Mouse (Mus musculus) limb, embryonic 15.5 days (tissue): ENCODE measurements around the gene Mixl1. TPM values are rescaled to one million over a fixed set of nuclear protein-coding genes. Genes with fewer than 3 reads are reported as not detected.

ENCODE experiments used
- ATAC-seq: fragments of 200-750 bp; cut with Nextera tagmentation; 2 replicates; pipeline ENCODE4 v1.8.0; 2017; ENCODE audit warnings: low read depth, moderate TSS enrichment; ENCODE audit not compliant: insufficient number of reproducible peaks, low FRiP score, low TSS enrichment
- H3K27ac ChIP-seq: fragments of 300-500 bp; sonication (generic); 2 replicates; pipeline ENCODE4 v1.5.1; 2015; ENCODE audit warnings: moderate library complexity, mild to moderate bottlenecking, inconsistent platforms
- H3K27me3 ChIP-seq: fragments of 300-500 bp; sonication (generic); 2 replicates; pipeline ENCODE4 v1.6.1; 2015; ENCODE audit warnings: inconsistent platforms
- H3K36me3 ChIP-seq: fragments of 300-500 bp; sonication (generic); 2 replicates; pipeline ENCODE4 v1.6.1; 2015; ENCODE audit warnings: inconsistent platforms
- H3K4me1 ChIP-seq: fragments of 300-500 bp; sonication (generic); 2 replicates; pipeline ENCODE4 v1.6.1; 2015; ENCODE audit warnings: inconsistent platforms
- H3K4me2 ChIP-seq: fragments of 300-500 bp; sonication (generic); 2 replicates; pipeline ENCODE4 v1.6.1; 2015; ENCODE audit warnings: mild to moderate bottlenecking, inconsistent platforms
- H3K4me3 ChIP-seq: fragments of 300-500 bp; sonication (generic); 2 replicates; pipeline ENCODE4 v1.5.1; 2015; ENCODE audit warnings: mild to moderate bottlenecking, inconsistent platforms
- H3K9ac ChIP-seq: fragments of 300-500 bp; sonication (generic); 2 replicates; pipeline ENCODE4 v1.6.1; 2015; ENCODE audit warnings: inconsistent platforms
- H3K9me3 ChIP-seq: fragments of 300-500 bp; sonication (generic); 2 replicates; pipeline ENCODE4 v1.6.1; 2016; ENCODE audit warnings: inconsistent platforms
- WGBS: fragments of 180-500 bp; shearing (Covaris S2); methylation state at CpG from one replicate; pipeline ENCODE4 v1.1.7; 2015; 5-methylcytosine and 5-hydroxymethylcytosine counted together
- polyA plus RNA-seq: library from polyadenylated mRNA; unstranded; fragments of >200 nt; fragmentation: Nextera tagmentation; extraction: Ambion mirVana; gene quantifications from 2 replicates; pipeline ENCODE4 v1.2.1, GENCODE M21; 2015

The Mixl1 gene
- polyA plus RNA-seq, result 0.17 and 0.22 TPM in 2 replicates

DNA sequence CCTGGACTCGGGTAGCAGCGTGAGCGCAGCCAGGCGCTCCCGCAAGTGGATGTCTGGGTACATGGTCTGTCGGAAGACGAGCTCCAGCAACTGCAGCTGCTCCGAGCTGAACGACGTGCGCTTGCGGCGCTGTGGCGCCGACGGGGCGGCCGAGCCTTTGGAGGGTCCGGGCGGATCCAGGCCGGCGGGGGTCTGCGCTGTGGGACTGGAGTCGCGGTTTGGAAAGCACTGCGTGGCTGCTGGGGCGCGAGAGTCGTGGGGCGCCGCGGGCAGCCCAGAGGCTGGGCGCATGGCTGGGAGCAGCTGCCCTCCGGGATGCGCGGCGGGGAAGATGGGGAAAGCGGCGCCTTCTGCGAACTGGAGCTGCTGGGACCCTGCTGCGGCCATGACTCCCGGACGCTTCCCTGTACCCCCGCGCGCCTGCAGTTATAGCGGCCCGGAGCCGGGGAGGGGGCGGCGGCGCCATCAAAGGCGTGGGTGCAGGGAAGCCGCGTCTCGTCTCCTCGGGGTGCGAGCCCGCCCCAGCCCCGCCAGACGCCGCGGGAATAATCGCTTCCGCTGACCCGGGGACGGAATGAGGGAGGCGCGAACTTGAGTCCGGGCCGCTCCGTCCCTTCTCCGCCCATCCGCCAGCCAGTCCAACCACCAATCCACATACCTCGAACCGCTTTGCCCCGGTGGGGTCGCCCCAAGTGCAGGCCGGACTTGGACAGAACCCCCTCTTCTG lies at the start of gene Mixl1:
Gene Mixl1, minus strand, starts transcription at position 409 of the 727 bp plus-strand sequence.
- WGBS, result under 1% methylated on average over 79 of the region's 79 CpGs
- ATAC-seq, result no peak
- Histone ChIP-seq H3K4me3 (peak within 1 kb of the TSS; percentile 47), H3K9me3 (no peaks in the 10 kb centered on the region), H3K9ac (peak within 1 kb of the TSS; percentile 37; the same call in 1 of the 2 replicates), H3K36me3 (peaks cover 9% of the 10 kb centered on the region; the same call in 1 of the 2 replicates), H3K4me1 (peaks cover 10% of the 10 kb centered on the region), H3K4me2 (peak within 1 kb of the TSS; percentile 82), H3K27me3 (peaks cover 46% of the 10 kb centered on the region), H3K27ac (no peak within 1 kb of the TSS)

DNA sequence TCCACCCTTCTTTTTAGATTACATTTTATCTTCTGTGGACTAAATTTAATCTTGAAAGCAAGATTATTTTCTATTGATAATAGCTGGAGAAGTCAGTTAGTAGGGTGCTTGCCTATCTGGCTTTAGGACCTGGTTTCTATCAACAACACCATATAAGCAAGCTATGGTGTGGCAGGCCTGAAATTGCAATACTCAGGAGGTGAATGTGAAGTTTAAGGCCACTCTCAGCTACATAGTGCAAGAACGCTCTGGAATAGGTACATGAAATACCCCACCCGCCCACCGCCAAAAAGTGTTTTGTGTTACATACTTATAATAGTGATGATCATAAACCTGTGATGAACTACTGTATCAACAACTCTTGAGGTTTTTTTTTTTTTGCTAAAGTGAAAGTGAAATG lies 32.4 kb upstream of the Mixl1 start:
- peaks cover 22% of the 10 kb centered on the region for H3K4me1 ChIP-seq
- WGBS, result 86% methylated on average over 3 of the region's 3 CpGs
- no peak overlapping the region for H3K4me2 ChIP-seq
- no peaks in the 10 kb centered on the region for H3K27me3 ChIP-seq
- H3K36me3 ChIP-seq, result peaks cover under 1% of the 10 kb centered on the region
- no peak overlapping the region for H3K9ac ChIP-seq
- no peak for ATAC-seq
- no peak overlapping the region for H3K4me3 ChIP-seq
- no peaks in the 10 kb centered on the region for H3K9me3 ChIP-seq
- no peak overlapping the region for H3K27ac ChIP-seq

DNA sequence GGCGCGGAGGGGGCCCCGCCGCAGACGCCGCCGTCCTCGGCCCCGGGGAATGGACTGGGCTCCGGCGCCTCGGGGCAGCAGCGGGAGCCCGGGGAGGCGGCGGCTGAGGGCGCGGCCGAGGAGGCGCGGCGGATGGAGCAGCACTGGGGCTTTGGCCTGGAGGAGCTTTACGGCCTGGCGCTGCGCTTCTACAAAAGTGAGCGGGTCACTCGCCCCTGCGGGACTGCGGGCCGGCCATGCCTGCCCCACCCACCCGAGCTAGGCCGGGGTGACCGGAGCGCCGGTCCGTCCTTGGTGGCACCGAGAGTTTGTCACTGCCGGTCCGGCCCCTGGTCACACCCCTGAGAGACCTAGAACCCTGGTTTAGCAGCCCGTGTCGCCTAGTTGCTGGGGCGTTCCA lies 29.3 kb upstream of the Mixl1 start:
- under 1% methylated on average over 42 of the region's 42 CpGs for WGBS
- peak; percentile 59; the same call in 1 of the 2 replicates for ATAC-seq
- Histone ChIP-seq H3K27me3 (no peaks in the 10 kb centered on the region), H3K4me2 (peak overlapping the region; percentile 52), H3K9me3 (no peaks in the 10 kb centered on the region), H3K27ac (peak overlapping the region; percentile 95), H3K9ac (peak overlapping the region; percentile 99), H3K4me3 (peak overlapping the region; percentile 100), H3K36me3 (no peaks in the 10 kb centered on the region), H3K4me1 (peaks cover 22% of the 10 kb centered on the region)

DNA sequence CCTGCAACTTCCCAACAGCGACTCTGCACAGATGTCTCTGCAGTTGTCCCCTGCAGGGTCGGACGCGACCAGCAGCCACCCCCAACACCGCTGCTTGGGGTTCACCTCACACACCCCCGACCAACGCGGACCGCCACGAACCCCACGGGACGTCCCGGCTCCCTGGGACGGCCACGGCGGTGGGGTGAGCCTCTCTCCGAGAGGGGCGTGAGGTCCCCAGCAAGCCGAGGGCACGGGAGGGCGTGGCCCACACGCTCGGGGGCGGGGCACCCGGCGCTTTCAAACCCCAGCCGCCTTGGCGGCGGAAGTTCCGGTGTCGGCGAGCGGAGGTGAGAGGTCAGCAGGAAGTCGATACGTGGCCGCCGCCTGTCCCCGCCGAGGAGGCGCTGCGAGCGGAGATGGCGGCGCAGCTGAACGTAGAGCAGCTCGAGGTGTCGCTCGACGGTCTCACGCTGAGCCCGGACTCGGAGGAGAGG lies 28.9 kb upstream of the Mixl1 start, which contains the start of gene Acbd3:
Gene Acbd3, plus strand, starts transcription at position 340 of the 476 bp plus-strand sequence.
- peak within 1 kb of the TSS; percentile 99 for H3K9ac ChIP-seq
- H3K9me3 ChIP-seq, result no peaks in the 10 kb centered on the region
- H3K36me3 ChIP-seq, result no peaks in the 10 kb centered on the region
- WGBS, result under 1% methylated on average over 52 of the region's 52 CpGs
- peak within 1 kb of the TSS; percentile 52 for H3K4me2 ChIP-seq
- H3K27me3 ChIP-seq, result no peaks in the 10 kb centered on the region
- peak; percentile 90 for ATAC-seq
- peak within 1 kb of the TSS; percentile 100 for H3K4me3 ChIP-seq
- H3K4me1 ChIP-seq, result peaks cover 22% of the 10 kb centered on the region
- peak within 1 kb of the TSS; percentile 95 for H3K27ac ChIP-seq

DNA sequence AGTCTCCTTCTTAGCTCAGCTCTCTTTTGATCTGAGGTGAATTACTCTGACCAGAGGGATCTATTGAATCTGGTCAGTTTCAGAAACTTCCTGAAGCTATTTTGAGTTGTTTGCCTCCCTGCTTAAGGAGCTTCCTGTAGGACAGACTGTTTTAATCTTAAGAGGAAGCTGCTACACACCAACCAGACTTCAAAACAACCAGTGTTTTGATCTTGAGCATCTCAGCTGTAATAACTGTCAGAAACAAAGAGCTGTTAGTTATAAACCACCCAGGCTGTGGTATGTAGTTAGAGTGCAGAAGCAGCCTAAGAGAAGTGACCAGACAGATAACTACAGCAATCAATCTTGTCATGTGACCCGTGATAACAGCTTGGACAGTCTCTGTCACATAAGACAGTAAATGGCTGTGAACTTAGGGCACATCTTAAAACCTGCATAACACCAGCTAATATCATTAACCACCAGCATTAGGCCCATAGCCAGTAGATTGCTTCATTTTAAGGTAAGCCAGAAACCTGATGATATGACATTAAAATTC lies 26.9 kb upstream of the Mixl1 start:
- Histone ChIP-seq H3K36me3 (no peaks in the 10 kb centered on the region), H3K4me2 (no peak overlapping the region), H3K27ac (no peak overlapping the region), H3K9me3 (no peaks in the 10 kb centered on the region), H3K27me3 (no peaks in the 10 kb centered on the region), H3K9ac (no peak overlapping the region), H3K4me3 (no peak overlapping the region), H3K4me1 (peaks cover 16% of the 10 kb centered on the region)
- WGBS, result 21% methylated on average over 1 of the region's 1 CpGs
- no peak for ATAC-seq

DNA sequence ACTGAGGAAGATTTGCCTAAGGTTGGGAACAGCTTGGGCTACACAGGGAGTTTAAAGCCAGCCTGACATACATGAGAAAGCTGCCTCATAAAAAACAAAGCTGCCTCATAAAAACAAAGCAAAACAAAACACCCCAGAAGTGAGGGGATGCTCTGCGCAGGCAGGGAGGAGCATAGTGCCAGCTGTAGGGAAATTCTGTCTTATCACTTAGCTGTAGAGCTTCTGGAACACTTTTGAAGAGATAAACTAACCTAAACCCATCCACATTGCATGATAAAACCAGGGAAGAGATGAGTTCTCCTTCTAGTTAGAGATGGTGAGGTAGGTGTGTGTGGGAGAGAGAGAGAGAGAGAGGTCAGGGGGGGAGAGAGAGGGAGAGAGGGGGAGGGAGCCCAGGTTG lies 25.8 kb upstream of the Mixl1 start:
- H3K9me3 ChIP-seq, result no peaks in the 10 kb centered on the region
- H3K36me3 ChIP-seq, result no peaks in the 10 kb centered on the region
- WGBS, result 56% methylated on average over 1 of the region's 1 CpGs
- H3K4me3 ChIP-seq, result no peak overlapping the region
- no peak overlapping the region for H3K9ac ChIP-seq
- no peak overlapping the region for H3K27ac ChIP-seq
- H3K4me1 ChIP-seq, result peaks cover 8% of the 10 kb centered on the region
- no peak overlapping the region for H3K4me2 ChIP-seq
- no peaks in the 10 kb centered on the region for H3K27me3 ChIP-seq
- no peak for ATAC-seq

DNA sequence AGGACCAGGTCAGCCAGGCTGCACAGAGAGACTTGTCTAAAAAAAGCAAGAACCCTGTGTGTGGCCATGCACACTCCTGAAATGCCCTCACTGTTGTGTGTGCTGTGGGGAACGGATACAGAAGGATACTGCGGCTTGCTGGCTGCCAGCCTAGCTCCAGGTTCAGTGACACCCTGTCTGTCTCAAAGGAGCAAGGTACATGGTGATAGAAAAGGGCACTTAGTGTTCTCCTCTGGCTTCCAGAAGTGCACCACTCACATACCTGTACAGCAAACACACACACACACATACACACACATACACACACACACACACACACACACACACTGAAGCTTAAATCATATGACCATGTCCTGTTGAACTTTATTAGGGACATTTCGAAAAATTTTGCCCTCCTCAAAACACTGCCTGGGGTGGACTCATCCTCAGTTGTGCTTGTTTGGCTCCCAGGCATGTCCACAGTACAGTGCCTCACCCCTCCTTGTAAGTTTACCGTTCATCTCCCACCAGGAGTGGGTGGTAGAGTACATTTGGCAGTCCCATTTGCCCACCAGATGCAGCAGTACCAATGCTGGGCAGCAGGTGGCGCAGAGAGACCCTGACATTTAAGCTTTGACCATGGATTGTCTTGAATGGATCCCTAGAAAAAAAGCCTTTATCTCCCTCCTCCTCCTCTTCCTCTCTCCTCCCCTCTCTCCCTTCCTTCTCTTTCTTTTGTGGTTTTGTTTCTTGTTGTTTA lies 23.3 kb upstream of the Mixl1 start:
- no peak overlapping the region for H3K4me2 ChIP-seq
- 46% methylated on average over 5 of the region's 5 CpGs for WGBS
- ATAC-seq, result no peak; the same call in 1 of the 2 replicates

DNA sequence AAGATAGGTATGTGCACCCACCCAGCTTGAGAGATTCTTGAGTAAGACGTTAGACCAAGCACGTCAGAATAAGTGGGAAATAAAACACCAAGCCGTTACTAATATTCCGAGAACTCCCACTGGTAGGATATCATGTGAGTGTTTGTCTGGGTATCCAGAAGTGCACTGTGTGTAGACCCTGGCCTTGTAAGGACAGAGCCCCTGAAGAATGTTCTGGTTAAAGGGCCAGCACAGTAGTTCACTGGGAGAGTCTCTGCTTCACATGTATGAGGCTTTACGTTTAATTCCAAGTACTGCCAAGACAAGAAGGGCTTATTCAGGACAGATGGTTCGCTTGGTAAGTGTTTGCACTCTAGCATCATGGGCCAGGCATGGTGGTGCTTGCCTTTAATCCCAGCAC lies 22.6 kb upstream of the Mixl1 start:
- 83% methylated on average over 6 of the region's 6 CpGs for WGBS
- H3K9me3 ChIP-seq, result no peaks in the 10 kb centered on the region
- no peaks in the 10 kb centered on the region for H3K27me3 ChIP-seq
- H3K4me3 ChIP-seq, result no peak overlapping the region
- no peak for ATAC-seq
- H3K9ac ChIP-seq, result no peak overlapping the region
- H3K4me1 ChIP-seq, result no peaks in the 10 kb centered on the region
- H3K27ac ChIP-seq, result no peak overlapping the region
- H3K36me3 ChIP-seq, result no peaks in the 10 kb centered on the region
- no peak overlapping the region for H3K4me2 ChIP-seq

More for the DNA sequence above, 23.3 kb upstream of the Mixl1 start:
- Histone ChIP-seq H3K9me3 (no peaks in the 10 kb centered on the region), H3K36me3 (no peaks in the 10 kb centered on the region), H3K27ac (no peak overlapping the region), H3K4me1 (0 out of 2 replicates have a peak, but pooled peaks cover 3% of the 10 kb centered on the region), H3K9ac (no peak overlapping the region), H3K4me3 (no peak overlapping the region), H3K27me3 (no peaks in the 10 kb centered on the region)

DNA sequence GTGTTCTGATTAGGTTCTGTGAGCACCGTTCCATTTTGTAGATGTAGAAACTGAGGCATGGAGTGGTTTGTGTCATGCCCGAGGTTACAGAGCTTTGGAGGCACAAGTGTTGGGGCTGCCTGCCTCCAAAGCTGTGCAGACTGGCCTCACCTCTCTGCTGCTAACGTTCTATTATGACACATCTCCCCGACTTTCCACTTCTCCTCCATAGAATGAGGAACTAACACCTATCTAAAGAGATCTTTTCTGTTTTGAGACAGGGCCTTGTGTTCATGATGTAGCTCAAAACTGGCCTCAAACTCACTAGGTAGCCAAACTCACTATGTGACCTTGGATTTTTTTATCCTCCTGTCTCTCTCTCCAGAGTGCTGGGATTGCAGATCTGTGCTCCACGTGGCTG lies 21.9 kb upstream of the Mixl1 start:
- Histone ChIP-seq H3K9ac (no peak overlapping the region), H3K4me1 (no peaks in the 10 kb centered on the region), H3K27ac (no peak overlapping the region), H3K4me3 (no peak overlapping the region), H3K27me3 (no peaks in the 10 kb centered on the region), H3K4me2 (no peak overlapping the region), H3K36me3 (no peaks in the 10 kb centered on the region), H3K9me3 (no peaks in the 10 kb centered on the region)
- 77% methylated on average over 5 of the region's 5 CpGs for WGBS
- ATAC-seq, result no peak

DNA sequence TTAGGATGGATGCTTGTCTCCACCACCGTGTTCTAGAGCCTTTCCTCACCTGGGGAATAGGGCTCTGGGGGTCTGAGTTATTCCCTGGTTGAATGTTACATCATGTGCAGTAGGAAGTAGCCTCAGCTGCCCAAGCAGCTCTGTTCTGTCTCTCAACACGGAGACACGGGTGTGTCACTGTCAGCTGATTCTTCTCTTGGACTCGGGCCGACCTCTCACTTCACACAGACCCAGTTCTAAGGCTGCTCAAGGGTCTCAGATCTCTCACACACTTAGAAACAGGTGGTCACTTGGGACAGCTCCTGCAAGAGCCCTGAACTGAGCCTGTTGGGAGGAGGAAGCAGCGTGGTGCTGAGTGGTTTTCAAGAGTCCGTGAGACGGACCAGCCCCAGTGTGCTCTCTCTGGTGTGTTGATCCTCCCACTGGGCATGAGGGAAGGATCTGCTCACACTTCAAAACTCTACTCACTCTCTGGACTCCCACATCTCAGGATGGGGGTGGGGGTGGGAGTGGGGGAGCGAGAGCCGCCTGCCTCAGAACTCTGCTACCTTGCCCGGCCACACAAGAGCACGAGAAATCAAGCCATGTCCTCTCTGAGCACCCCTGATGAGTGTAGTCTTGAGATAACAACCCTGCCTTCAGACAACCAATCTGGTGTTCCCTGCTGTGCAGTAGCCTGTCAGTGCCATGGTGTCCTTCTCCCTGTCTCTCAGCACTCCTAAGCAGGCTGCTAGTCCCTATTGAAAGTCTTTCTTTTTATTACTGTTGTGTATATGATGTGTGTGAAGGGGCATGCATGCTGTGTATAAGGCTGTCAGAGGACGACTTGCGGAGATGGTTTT lies 12.3 kb upstream of the Mixl1 start:
- H3K4me3 ChIP-seq, result no peak overlapping the region
- H3K9me3 ChIP-seq, result no peaks in the 10 kb centered on the region
- no peaks in the 10 kb centered on the region for H3K36me3 ChIP-seq
- ATAC-seq, result no peak
- H3K9ac ChIP-seq, result no peak overlapping the region
- no peak overlapping the region for H3K27ac ChIP-seq
- no peaks in the 10 kb centered on the region for H3K4me1 ChIP-seq
- no peak overlapping the region for H3K4me2 ChIP-seq
- H3K27me3 ChIP-seq, result no peaks in the 10 kb centered on the region
- WGBS, result 59% methylated on average over 14 of the region's 14 CpGs

DNA sequence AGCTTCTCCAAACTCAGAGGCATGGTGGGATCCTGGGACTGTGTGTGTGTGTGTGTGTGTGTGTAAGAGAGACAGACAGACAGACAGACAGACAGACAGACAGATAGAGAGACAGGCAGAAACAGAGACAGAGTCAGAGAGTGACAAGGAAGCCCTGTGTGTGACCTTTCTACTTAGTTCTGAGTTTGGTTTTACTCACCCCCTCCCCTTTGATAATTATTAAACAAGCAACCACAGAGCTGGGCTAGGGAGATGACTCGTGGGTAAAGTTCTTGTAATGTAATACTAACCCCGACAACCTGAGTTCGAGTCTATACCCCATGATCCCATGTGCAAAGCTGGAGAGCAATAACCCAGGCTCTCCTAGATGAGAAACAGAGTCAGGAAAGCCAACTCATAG lies 11.0 kb upstream of the Mixl1 start:
- Histone ChIP-seq H3K27ac (no peak overlapping the region), H3K27me3 (no peaks in the 10 kb centered on the region), H3K4me2 (no peak overlapping the region), H3K9ac (no peak overlapping the region), H3K4me3 (no peak overlapping the region), H3K9me3 (no peaks in the 10 kb centered on the region), H3K36me3 (no peaks in the 10 kb centered on the region), H3K4me1 (0 out of 2 replicates have a peak, but pooled peaks cover 4% of the 10 kb centered on the region)
- no peak for ATAC-seq
- 64% methylated on average over 3 of the region's 3 CpGs for WGBS
